Mouse (Mus musculus) G1E (cell line): ENCODE data around the gene Slc25a13. TPM values are rescaled to one million over a fixed set of nuclear protein-coding genes. Genes with fewer than 3 reads are reported as not detected.

Experiments used
- ATAC-seq: 2 replicates; pipeline ENCODE4 v1.8.0; 2016; ENCODE audit warnings: mild to moderate bottlenecking; ENCODE audit not compliant: insufficient number of reproducible peaks, poor library complexity, low FRiP score, severe bottlenecking; ENCODE audit errors: extremely low read depth
- DNase-seq: peaks from one replicate; pipeline ENCODE4 v3.0.0; 2012; ENCODE audit warnings: low spot score
- H3K27me3 ChIP-seq: 2 replicates; pipeline ENCODE4 v1.6.1; 2012; ENCODE audit warnings: mild to moderate bottlenecking, low read length, inconsistent platforms; ENCODE audit not compliant: insufficient read depth
- H3K36me3 ChIP-seq: replicated peaks from 2 replicates; pipeline ENCODE3; 2012; ENCODE audit warnings: mild to moderate bottlenecking, inconsistent platforms
- H3K4me1 ChIP-seq: 2 replicates; pipeline ENCODE4 v1.6.1; 2012; ENCODE audit warnings: low read depth, low read length, inconsistent platforms, mixed read lengths; ENCODE audit not compliant: insufficient read depth
- H3K4me3 ChIP-seq: 2 replicates; pipeline ENCODE4 v1.5.1; 2012; ENCODE audit warnings: low read depth, mild to moderate bottlenecking, inconsistent platforms, low read length, moderate library complexity, mixed read lengths
- H3K9me3 ChIP-seq: replicated peaks from 2 replicates; pipeline ENCODE4 v1.6.1; 2012; ENCODE audit warnings: inconsistent platforms
- CTCF ChIP-seq: IDR thresholded peaks from 2 replicates; pipeline ENCODE4 v1.5.1; 2012; ENCODE audit warnings: low read depth, low read length, inconsistent platforms, mixed read lengths
- GATA1 ChIP-seq: IDR thresholded peaks from 2 replicates; pipeline ENCODE4 v1.6.1; 2012; ENCODE audit warnings: borderline replicate concordance, low read length, inconsistent platforms, mixed read lengths
- GATA2 ChIP-seq: IDR thresholded peaks from 2 replicates; pipeline ENCODE4 v1.6.1; 2012; ENCODE audit warnings: low read depth, low read length, inconsistent platforms, borderline replicate concordance
- POLR2AphosphoS5 ChIP-seq: IDR thresholded peaks from 2 replicates; pipeline ENCODE4 v1.6.1; 2012; ENCODE audit warnings: low read depth, low read length, inconsistent platforms; ENCODE audit not compliant: insufficient replicate concordance
- TAL1 ChIP-seq: conservative IDR thresholded peaks from 2 replicates; pipeline ENCODE4 v1.6.1; 2012; ENCODE audit warnings: low read depth, low read length, inconsistent platforms, mixed read lengths
- polyA plus RNA-seq: library from polyadenylated mRNA; stranded (reverse); fragments of >175 nt; gene quantifications from 2 replicates; pipeline ENCODE4 v1.2.3, GENCODE M21; 2012
- total RNA-seq, 2 experiments: library from RNA; stranded (forward) in 1 of 2; stranded (reverse) in 1 of 2; fragments of 200-1000 nt in 1 of 2; fragments of >200 nt in 1 of 2; fragmentation: Nextera tagmentation in 1 of 2; gene quantifications; 2 replicates each; pipeline ENCODE4 v1.2.3; 2014 to 2017

Slc25a13 gene
- total and polyA plus RNA-seq, 3 experiments = 6.6 to 52.7 (median 24.6) TPM

DNA sequence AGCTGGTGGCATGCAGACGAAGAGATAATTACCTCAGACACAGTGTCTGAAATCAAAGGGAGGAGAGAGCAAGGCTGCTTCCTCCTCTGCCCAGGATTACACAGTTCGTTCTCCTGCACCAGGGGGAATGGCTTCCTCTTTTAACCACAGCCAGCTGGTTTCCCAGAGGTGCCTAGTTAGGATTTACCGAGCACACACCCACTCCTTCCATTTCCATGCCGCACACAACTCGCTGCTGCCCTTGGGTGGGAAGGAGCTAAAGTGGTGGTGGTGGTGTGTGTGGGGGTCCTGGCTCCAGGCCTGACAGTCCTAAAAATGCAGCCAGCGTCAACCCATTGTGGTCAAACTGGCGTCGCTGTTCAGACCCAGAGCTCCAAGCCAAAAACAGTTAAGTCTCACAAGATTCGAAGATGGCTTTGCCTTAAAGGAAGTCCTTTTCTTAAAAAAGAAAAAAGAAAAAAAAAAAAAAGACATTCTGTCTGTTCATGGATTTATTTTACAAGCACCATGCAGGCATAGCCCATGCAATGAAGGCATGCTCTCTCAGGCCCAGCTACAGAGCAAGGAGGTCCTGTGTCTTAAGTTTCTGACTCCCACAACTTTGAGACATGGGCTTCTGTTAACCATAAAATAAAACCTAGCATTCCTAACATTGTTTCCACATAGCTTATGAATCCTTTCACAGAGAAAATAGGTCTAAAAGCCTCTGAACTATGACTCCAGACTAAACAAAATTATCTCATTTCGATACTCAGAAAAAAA, 104.0 kb downstream of the Slc25a13 start:
- H3K27me3 ChIP-seq = no peaks in the 10 kb centered on the region
- H3K36me3 ChIP-seq = peaks cover 66% of the 10 kb centered on the region
- no peak for ATAC-seq
- H3K9me3 ChIP-seq = no peaks in the 10 kb centered on the region
- DNase-seq = no peak
- H3K4me1 ChIP-seq = no peaks in the 10 kb centered on the region
- H3K4me3 ChIP-seq = no peak overlapping the region
- TF ChIP-seq POLR2AphosphoS5 (no peak), GATA2 (no peak), GATA1 (no peak), TAL1 (no peak), CTCF (no peak)

- peaks cover 65% of the 10 kb centered on the region for H3K36me3 ChIP-seq
- no peak for ATAC-seq
- no peaks in the 10 kb centered on the region for H3K9me3 ChIP-seq
- TF ChIP-seq TAL1 = no peak
- no peak for TF ChIP-seq CTCF
- TF ChIP-seq GATA1 = no peak
- no peak for TF ChIP-seq POLR2AphosphoS5
- TF ChIP-seq GATA2 = no peak
- DNase-seq = no peak
- H3K27me3 ChIP-seq = no peaks in the 10 kb centered on the region
- no peaks in the 10 kb centered on the region for H3K4me1 ChIP-seq
- no peak overlapping the region for H3K4me3 ChIP-seq
Measured at GRCm38 (mm10) chr6:6107419-6107966, 109.5 kb downstream of the Slc25a13 start.

- no peak for TF ChIP-seq GATA2
- TF ChIP-seq POLR2AphosphoS5 = no peak
- TF ChIP-seq CTCF = no peak
- no peak for TF ChIP-seq GATA1
- no peak for TF ChIP-seq TAL1
- Histone ChIP-seq H3K4me1 (no peaks in the 10 kb centered on the region), H3K27me3 (no peaks in the 10 kb centered on the region), H3K4me3 (no peak overlapping the region), H3K9me3 (no peaks in the 10 kb centered on the region), H3K36me3 (peaks cover 72% of the 10 kb centered on the region)
- ATAC-seq (no peak), DNase-seq (no peak)
Measured at GRCm38 (mm10) chr6:6105586-6105985, 111.4 kb downstream of the Slc25a13 start.

DNA sequence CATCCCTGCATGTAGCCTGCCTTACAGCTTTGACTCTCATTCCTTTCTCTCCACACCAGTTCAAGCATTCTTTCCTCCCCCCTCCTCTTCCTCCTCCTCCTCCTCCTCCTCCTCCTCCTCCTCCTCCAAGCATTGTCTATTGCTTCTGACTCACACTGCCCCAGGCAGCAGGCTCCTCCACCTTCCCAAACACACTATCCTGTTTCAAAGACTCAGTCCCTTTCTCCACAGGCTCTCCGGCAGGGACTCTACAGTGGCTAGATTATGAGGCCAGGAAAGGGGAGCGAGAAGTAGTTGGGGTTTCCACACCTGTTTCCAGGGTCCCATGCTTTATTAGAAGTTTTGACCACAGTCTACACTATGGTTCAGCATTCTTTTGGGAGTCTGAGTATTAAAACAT, 113.5 kb downstream of the Slc25a13 start:
- Histone ChIP-seq H3K36me3 (peaks cover 75% of the 10 kb centered on the region), H3K9me3 (no peaks in the 10 kb centered on the region), H3K4me1 (no peaks in the 10 kb centered on the region), H3K4me3 (no peak overlapping the region), H3K27me3 (no peaks in the 10 kb centered on the region)
- TF ChIP-seq CTCF (no peak), GATA2 (no peak), POLR2AphosphoS5 (no peak), GATA1 (no peak), TAL1 (no peak)
- DNase-seq = no peak
- ATAC-seq = no peak

DNA sequence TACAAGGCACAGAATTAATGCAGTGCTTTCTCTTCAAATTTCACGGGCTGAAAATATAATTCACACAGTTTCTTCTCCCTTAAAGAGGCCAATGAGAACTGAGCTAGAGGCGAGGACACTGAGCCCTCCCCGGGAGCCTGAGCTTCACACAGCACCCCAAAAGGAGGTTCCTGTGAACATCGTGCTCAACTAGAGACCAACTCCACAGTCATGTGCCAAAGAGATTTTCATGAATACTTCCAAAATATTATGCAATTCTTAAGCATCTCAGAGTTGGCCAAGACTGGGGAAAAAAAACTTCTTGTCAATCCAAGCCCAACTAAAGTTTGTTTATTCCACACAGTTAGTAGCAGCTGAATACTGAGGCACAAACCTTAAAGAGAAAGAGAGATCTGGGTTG, 115.4 kb downstream of the Slc25a13 start:
- DNase-seq = no peak
- TF ChIP-seq GATA1 (no peak), GATA2 (no peak), TAL1 (no peak)
- H3K36me3 ChIP-seq = peaks cover 74% of the 10 kb centered on the region
- H3K27me3 ChIP-seq = no peaks in the 10 kb centered on the region
- no peaks in the 10 kb centered on the region for H3K9me3 ChIP-seq
- no peaks in the 10 kb centered on the region for H3K4me1 ChIP-seq
- ATAC-seq = no peak
- H3K4me3 ChIP-seq = no peak overlapping the region

DNA sequence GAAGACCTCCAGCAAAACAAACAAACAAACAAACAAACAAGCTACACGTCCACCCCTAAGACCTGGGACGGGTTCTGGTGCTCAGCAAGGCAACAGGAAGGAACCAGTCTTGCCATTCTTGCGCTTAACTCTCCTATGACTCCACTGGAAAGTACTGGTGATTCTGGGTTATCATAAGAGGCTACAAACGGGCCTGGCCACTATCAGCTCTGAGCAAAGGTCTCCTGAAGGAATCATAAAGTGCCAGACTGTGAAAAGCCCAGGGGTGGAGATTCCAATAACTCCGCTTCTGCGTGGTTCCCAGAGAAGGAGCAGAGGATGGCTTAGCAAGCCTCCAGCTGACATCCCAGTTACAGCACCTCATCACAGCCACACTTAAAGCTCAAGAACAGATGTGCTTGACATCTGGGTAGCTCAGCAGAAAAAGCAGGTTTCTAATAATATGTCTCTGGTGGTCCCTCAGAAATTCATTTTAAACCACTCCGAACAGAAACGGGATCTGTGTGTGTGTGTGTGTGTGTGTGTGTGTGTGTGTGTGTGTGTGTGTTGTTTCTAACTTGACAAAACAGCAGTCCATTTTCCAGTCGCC, 116.0 kb downstream of the Slc25a13 start:
- Histone ChIP-seq H3K4me1 (no peaks in the 10 kb centered on the region), H3K4me3 (no peak overlapping the region), H3K27me3 (no peaks in the 10 kb centered on the region), H3K36me3 (peaks cover 80% of the 10 kb centered on the region), H3K9me3 (no peaks in the 10 kb centered on the region)
- ATAC-seq (no peak), DNase-seq (no peak)
- TF ChIP-seq TAL1 (no peak), POLR2AphosphoS5 (no peak), GATA1 (no peak), CTCF (no peak)
